Mouse (Mus musculus) liver, postnatal 0 days (tissue): ENCODE results near the gene Gm20517.

Experiments
- CTCF ChIP-seq: sonication (generic); IDR thresholded peaks from 2 replicates; pipeline ENCODE4 v1.5.1; 2016; ENCODE audit warnings: antibody characterized with exemption, low read depth
- EP300 ChIP-seq: IDR thresholded peaks from 2 replicates; pipeline ENCODE4 v1.6.1; 2016; ENCODE audit warnings: antibody characterized with exemption, low read depth, mild to moderate bottlenecking

DNA sequence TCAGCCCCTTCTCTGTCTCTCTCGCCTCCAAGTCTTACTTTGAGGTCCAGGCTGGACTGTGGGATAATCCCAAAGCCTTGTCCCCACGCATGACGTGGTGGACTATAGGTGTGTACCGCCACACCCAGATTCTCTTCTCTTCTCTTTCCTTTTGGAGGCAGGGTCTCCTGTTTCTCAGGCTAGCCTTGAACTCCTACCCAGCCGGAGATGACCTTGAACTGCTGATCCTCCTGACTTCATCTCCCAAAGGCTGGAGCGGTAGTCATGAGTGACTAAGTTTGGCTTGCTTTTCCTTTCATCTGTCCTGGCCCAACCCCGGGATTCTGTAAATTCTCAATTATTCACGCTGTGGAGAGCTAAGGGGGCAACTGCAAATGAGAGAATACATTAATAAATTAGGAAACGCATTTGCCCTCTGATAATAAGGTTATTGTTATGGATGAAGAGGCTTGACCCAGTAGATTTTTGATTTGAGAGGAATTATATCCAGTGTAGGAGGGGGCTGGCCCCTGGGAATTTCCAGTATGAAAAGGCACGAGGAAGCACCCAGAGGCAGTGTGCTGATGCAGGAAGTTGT, 42.4 kb upstream of the Gm20517 start:
- no peak for TF ChIP-seq CTCF
- no peak for TF ChIP-seq EP300
